17 mouse cellular contexts compared by ENCODE assay signal in the genomic region with DNA sequence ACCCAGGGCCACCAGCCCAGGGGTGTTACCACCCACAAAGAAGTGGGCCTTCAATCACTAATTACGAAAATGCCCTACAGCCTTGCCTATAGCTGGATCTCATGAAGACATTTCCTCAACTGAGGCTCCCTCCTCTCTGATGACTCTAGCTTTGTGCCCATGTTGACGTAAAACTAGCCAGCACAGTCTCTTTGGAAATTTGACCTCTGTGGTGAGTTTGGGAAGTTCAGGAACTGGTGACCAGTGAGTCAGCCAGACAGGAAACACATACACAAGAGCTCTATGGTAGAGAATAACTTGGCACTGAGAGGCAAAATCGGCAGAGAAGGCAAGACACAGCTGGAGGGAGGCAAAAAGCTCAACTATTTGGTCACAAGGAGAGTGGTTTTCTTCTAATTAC. TPM values are rescaled to one million over a fixed set of nuclear protein-coding genes. Genes with fewer than 3 reads are reported as not detected.
DNase-seq lines count a peak whose midpoint lies in the region; ATAC-seq and TF ChIP-seq lines count a peak whose summit lies in the region.
"Had no signal": no experiment of that assay in that cellular context is flagged by ENCODE, and none has a peak within 500 bp of the region (broad histone marks: within the 10 kb centered on the region; RNA-seq: fewer than 3 reads in every experiment).

No protein-coding gene starts in this region.

- DNase-seq in adrenal gland, postnatal 14 days: peak; percentile 9
- DNase-seq in adrenal gland, adult 8-10 months: no peak
- DNase-seq in liver, adult 2 months (ENCODE audit: extremely low read depth, low read depth, low spot score): peak; percentile 82
- DNase-seq in fibroblast of lung, adult 2 months (ENCODE audit: low read depth): peak; percentile 88
- no peak for DNase-seq in right cerebral cortex, postnatal 25 days
- DNase-seq in urinary bladder, postnatal 14 days (ENCODE audit: low spot score): no peak
- DNase-seq: adrenal gland, postnatal 10 days; B cell, adult 2 months; cerebellum, adult 11 months; forebrain, postnatal 0 days; kidney, postnatal 10 days; spleen, adult 18-20 months had no signal

- H3K36me3 ChIP-seq in liver, adult 2 months (ENCODE audit: control insufficient read depth, insufficient read depth, low read length): no peaks in the 10 kb centered on the region
- no peaks in the 10 kb centered on the region for H3K36me3 ChIP-seq in liver, embryonic 12.5 days
- no peaks in the 10 kb centered on the region for H3K36me3 ChIP-seq in small intestine, adult 2 months (ENCODE audit: control insufficient read depth, insufficient read depth, low read length)
- H3K36me3 ChIP-seq: heart, embryonic 12.5 days; hindbrain, embryonic 13.5 days; limb, embryonic 12.5 days had no signal

- no peak for ATAC-seq in liver, embryonic 12.5 days
- ATAC-seq: forebrain, postnatal 0 days had no signal

- peaks cover 41% of the 10 kb centered on the region for H3K79me2 ChIP-seq in liver, adult 2 months (ENCODE audit: control insufficient read depth, insufficient read depth, low read length)

- H3K27ac ChIP-seq in liver, adult 2 months (replicated peaks; ENCODE audit: insufficient read depth, low read depth, low read length): peak overlapping the region; percentile 70
- no peak overlapping the region for H3K27ac ChIP-seq in liver, embryonic 12.5 days
- H3K27ac ChIP-seq in small intestine, adult 2 months (ENCODE audit: insufficient read depth, low read depth, low read length): peak overlapping the region; percentile 66
- H3K27ac ChIP-seq: hindbrain, embryonic 13.5 days; limb, embryonic 12.5 days had no signal

- peaks cover 18% of the 10 kb centered on the region for H3K4me1 ChIP-seq in liver, adult 2 months (ENCODE audit: control insufficient read depth, insufficient read depth, low read length)
- H3K4me1 ChIP-seq in liver, embryonic 12.5 days: no peaks in the 10 kb centered on the region
- H3K4me1 ChIP-seq in small intestine, adult 2 months (ENCODE audit: control insufficient read depth, insufficient read depth, insufficient read length, low read length): peaks cover 33% of the 10 kb centered on the region

- no peaks in the 10 kb centered on the region for H3K27me3 ChIP-seq in liver, adult 2 months (ENCODE audit: control insufficient read depth, insufficient read depth, low read length)
- H3K27me3 ChIP-seq in liver, embryonic 12.5 days (replicated peaks): no peaks in the 10 kb centered on the region
- H3K27me3 ChIP-seq in small intestine, adult 2 months (ENCODE audit: control insufficient read depth, insufficient read depth, low read length): no peaks in the 10 kb centered on the region
- H3K27me3 ChIP-seq: heart, embryonic 12.5 days; hindbrain, embryonic 13.5 days; limb, embryonic 12.5 days had no signal

- H3K9ac ChIP-seq in liver, adult 2 months (ENCODE audit: low read depth, low read length): no peak overlapping the region
- H3K9ac ChIP-seq in liver, embryonic 12.5 days: no peak overlapping the region
- H3K9ac ChIP-seq: forebrain, postnatal 0 days; heart, embryonic 12.5 days; hindbrain, embryonic 13.5 days; limb, embryonic 12.5 days had no signal

- no peak overlapping the region for H3K4me2 ChIP-seq in liver, embryonic 12.5 days
- H3K4me2 ChIP-seq: hindbrain, embryonic 13.5 days; limb, embryonic 12.5 days had no signal

- WGBS in liver, adult 2 months: 37% methylated on average over 3 of the region's 3 CpGs
- 56% methylated on average over 3 of the region's 3 CpGs for WGBS in liver, embryonic 12.5 days (ENCODE audit: insufficient replicate concordance)
- 61% methylated on average over 3 of the region's 3 CpGs for WGBS in small intestine, adult 2 months

- no peaks in the 10 kb centered on the region for H3K9me3 ChIP-seq in liver, embryonic 12.5 days (replicated peaks)
- H3K9me3 ChIP-seq: heart, embryonic 12.5 days; hindbrain, embryonic 13.5 days; limb, embryonic 12.5 days had no signal

- no peak for TF ChIP-seq CTCF in liver, adult 2 months (IDR thresholded peaks at IDR 0.05; ENCODE audit: low read depth, low read length)
- TF ChIP-seq CTCF in small intestine, adult 2 months (IDR thresholded peaks at IDR 0.05; ENCODE audit: extremely low read depth, insufficient read length, insufficient replicate concordance, low read depth, low read length): no peak

- no peak for TF ChIP-seq POLR2A in liver, adult 2 months (IDR thresholded peaks at IDR 0.05; ENCODE audit: extremely low read depth, insufficient read depth, low read length)
- no peak for TF ChIP-seq POLR2A in small intestine, adult 2 months (IDR thresholded peaks at IDR 0.05; ENCODE audit: low read depth, low read length)

- H3K4me3 ChIP-seq in liver, adult 2 months (ENCODE audit: insufficient read depth, low read depth, low read length): no peak overlapping the region
- no peak overlapping the region for H3K4me3 ChIP-seq in liver, embryonic 12.5 days
- H3K4me3 ChIP-seq in small intestine, adult 2 months (ENCODE audit: low read depth, low read length): no peak overlapping the region
- H3K4me3 ChIP-seq: heart, embryonic 12.5 days; hindbrain, embryonic 13.5 days; limb, embryonic 12.5 days had no signal

RNA-seq across cellular contexts. Expression of gene Ttc39b, which starts 15.1 kb away (rescaled TPM):
- total RNA-seq in adrenal gland, postnatal 14 days (2021): 18.7 and 19.1 TPM in 2 replicates
- total RNA-seq in adrenal gland, adult 8-10 months (2022): 10 to 100 TPM; 21.4 to 29.7 (median 26.3) TPM
- 21.0 and 21.3 TPM in 2 replicates for total RNA-seq in liver, adult 2 months (2014; rRNA removed)
- 6.5 and 6.7 TPM in 2 replicates for polyA plus RNA-seq in liver, adult 2 months (2012; rRNA removed)
- polyA plus RNA-seq in liver, embryonic 12.5 days (2016; fragmentation: Nextera tagmentation; extraction: Ambion mirVana): 4.2 and 4.3 TPM in 2 replicates
- 1.4 and 1.9 TPM in 2 replicates for polyA plus RNA-seq in small intestine, adult 2 months (2012; rRNA removed)

Comparison
In these comparisons a context has a peak if more than half of its experiments do, and no peak if none do; other contexts are left out.
1. DNase-seq: peak in adrenal gland, postnatal 14 days (single experiment), liver, adult 2 months (single experiment) and fibroblast of lung, adult 2 months (single experiment); none in adrenal gland, adult 8-10 months (single experiment), right cerebral cortex, postnatal 25 days (single experiment) and urinary bladder, postnatal 14 days (single experiment).